Mouse (Mus musculus) frontal cortex, postnatal 25 days (tissue): ENCODE results near the gene Lama1.
A peak's percentile ranks its signal among the peaks of the same experiment; 100 is the strongest.
"Not testable (repeated sequence)": the region's sequence is repeated elsewhere in the genome, so short reads cannot be mapped to it uniquely, and the experiment has no call there.

Experiments used
- DNase-seq, 2 experiments: peaks; one replicate each; pipeline ENCODE4 v3.0.0; 2022; ENCODE audit warnings: low spot score in 2 of 2

Lama1 gene

DNA sequence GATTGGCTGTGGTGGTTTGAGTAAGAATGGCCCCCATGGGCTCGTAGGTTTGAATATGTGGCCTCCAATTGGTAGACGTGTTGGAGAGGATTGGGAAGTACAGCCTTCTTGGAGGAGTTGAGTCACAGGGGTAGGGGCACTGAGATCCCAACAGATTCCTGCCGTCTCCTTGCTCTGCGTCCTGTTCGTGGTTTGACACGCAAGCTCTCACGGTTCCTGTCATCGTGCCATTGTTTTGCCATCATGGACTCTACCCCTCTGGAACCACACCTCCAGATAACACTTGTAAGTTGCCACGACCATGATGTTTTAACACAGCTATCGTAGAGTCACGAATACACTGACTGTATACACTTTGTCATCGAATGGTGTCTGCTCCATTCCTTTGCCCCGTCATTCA, 141.9 kb downstream of the Lama1 start:
- no peak for DNase-seq

DNA sequence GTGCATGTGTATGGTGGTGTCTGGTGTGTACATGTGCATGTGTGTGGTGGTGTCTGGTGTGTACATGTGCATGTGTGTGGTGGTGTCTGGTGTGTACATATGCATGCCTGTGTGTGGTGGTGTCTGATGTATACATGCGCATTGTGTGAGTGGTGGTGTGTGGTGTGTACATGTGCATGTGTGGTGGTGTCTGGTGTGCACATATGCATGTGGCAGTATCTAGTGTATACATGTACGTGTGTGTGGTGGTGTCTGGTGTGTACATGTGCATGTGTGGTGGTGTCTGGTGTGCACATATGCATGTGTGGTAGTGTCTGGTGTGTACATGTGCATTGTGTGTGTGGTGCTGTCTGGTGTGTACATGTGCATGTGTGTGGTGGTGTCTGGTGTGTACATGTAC, 144.4 kb downstream of the Lama1 start:
- not testable (repeated sequence) for DNase-seq

DNA sequence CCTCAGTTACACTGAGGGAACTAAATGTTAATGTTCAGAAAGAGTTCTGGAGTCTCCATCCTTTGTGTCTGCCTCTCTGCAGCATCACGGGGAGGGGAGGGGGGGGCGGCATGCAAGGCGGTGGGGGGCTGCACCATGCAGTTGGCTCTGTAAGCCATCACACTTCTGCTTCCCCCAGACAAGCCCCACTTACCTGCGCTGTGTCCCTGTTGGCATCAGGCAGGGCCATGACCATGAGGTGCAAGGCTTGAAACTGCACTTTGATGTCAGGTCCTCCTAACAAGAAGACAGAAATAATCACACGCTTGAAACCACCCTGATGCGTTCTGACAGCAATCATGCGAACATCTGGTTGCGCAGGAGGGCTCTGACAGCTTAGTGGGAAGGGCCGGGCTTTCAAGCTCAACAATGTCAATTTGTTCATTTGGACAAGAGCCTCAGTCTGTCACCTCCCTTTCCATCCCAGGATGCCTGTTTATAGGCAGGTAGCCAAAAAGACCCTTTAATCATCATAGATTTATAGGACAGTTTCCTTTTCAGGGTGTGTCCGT, 164.1 kb downstream of the Lama1 start:
- no peak for DNase-seq

DNA sequence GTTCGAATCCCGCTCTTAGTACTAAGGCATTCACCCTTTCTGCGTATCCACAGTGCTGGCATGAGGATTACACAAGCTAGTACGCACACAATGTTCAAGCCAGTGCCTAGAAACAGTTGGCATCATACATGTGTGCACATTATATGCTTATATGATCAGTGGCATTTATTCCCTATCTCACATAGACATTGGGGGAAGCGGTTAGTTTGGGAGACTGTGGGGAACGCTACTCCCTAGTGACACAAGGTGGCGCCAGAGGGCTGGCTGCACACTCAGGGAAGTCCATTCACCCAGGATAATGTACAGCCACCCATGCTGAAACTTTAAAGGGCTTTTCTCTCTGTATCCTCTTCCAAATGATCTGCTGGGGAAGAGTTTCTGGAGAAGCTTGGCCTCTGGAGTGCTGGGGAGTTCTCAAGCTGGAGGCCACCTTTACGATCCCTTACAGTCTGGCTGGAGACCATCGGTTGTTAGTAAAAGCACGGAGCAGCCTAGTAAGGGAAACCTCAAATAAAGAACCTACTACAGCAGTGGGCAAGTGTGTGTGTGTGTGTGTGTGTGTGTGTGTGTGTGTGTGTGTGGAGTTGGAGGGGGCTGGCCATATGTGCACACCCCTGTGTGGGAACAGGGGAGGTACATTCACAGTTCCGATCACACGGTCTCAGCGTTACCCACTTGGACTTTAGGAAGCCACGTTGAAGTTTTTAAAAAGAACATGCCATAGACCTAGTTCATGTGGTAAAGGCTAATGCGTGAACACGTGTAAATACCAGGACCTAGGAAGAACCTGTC, 164.9 kb downstream of the Lama1 start:
- DNase-seq = peak; percentile 56 to 67

DNA sequence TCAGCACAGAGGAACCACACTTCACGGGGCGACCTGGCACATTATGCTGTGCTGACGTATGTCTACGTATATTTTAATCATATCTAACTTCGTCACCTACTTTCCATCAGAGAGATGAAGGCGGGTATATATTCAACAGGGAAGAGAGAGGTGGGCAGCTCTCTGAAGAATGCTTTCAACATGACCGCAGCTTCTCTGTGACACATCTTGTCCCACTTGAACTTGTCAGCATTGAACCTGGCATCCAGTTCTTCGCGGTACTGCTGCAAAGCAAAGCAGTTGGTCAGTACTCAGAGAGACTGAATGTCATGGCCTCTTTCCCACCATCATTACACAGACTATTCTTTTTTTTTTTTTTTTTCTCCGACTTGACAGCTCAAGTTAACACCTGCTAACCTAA, 167.3 kb downstream of the Lama1 start:
- DNase-seq = no peak

DNA sequence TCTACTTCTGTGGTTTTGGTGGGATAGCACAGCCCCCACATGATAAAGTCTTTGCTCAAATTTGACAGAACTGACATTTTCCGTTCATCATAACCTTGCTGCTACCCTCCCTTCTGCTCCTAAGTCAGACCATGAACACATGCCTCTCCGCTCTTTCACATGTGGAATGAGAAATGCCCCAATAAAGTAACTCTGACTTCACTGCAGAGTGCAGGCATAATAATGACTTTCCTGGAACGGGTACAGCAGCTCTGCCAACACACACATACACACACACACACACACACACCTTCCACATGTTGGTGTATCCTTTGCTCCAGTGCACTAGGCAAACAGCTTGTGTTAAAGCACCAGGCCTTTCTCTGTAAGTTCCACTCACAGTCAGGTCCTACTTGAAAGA, 167.9 kb downstream of the Lama1 start:
- no peak for DNase-seq

DNA sequence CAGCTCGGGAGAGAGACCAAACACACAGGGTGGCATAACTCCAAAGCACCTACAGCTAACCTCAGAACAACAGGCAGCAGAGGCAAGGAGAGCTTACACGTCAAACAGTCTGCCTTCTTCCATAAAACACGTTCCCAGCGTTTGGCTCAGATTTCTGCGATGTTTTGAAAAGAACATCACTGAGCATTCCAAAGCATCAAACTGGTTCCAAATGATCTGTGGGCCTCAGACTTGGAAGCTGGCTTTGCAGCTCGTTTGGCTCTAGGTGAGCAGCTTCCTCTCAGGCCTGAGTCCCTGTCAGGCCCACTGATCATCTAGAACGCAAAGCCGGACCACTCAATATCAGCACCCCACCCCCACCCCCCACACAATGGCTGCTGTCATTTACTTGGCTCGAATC, 169.0 kb downstream of the Lama1 start:
- no peak for DNase-seq

DNA sequence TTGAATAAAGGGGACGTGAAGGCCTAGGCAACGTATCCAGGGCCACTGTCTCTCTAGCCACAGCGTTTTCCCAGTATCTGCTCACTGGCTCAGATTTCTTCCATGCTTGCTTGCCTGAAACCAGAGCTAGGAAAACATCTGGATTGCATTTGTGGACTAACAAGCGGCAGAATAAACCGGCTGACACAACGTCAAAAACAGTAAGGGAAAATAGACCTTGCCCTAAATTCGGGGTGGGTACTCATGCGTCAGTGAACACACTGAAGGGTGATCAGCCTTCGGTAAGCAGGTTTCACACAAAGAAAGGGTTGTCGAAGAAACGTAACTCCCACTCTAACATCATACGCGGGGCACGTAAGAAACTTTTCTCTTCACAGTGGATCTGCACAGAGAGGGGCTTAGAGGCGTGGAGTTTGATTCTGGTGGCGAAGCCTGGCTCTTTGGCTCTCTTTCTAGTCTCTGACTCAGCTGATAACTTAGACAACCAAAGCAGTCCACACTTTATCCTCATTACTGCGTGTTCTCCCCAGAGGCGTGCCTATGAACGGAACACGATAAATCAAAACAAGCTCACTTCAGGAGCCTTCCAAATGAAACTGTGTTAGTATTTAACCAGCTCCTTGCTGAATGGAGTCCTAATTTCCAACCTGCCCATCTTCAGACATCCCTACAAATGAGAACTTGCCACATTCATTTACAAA, 169.6 kb downstream of the Lama1 start:
- no peak for DNase-seq

DNA sequence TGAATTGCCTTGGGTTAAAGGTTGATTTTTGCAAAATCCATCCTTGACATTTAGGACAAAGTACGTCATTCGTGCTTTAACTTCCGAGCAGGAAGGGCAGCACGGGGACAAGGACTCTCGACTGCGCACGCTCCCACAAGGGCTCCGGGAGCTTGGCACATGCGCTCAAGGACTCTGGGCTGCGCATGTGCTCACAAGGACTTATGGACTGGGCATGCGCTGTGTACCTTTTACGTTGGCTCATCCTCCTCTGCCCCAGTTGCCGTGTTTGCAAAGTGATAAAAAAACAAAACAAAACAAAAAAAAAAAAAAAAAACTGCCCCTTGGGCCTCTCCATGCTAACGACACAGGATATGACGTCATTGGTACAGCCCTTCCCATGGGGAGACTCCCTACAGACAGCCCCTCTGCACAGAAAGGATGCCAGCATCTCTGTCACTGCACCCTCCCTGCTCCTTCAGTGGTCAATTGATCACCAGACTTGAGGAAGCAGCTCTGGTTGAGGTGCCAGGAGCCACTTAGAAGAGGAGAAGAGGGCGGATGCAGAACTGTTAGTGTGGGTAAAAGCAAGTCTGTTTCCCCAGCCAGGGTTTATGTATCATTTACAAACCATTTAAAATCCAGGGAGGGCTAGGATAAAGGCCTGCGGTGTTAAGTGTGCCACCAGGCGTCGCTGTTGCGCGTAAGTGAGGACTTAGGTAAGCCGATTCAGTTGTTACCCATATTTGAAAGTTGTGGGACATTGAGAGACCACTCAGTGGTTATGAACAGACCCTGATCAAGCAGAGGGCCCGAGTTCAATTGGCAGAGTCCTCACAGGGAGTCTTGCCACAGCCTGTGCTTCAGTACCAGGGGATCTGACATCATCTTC, 172.9 kb downstream of the Lama1 start:
- peak; percentile 63 to 65 for DNase-seq
